Mouse (Mus musculus) G1E (cell line): Measurements from ENCODE around the gene Ipmk.

Experiments used
- CTCF ChIP-seq: IDR thresholded peaks from 2 replicates; pipeline ENCODE4 v1.5.1; 2012; ENCODE audit warnings: low read depth, low read length, inconsistent platforms, mixed read lengths
- GATA1 ChIP-seq: IDR thresholded peaks from 2 replicates; pipeline ENCODE4 v1.6.1; 2012; ENCODE audit warnings: borderline replicate concordance, low read length, inconsistent platforms, mixed read lengths

- TF ChIP-seq GATA1 (no peak), CTCF (no peak)
Observed at GRCm38 (mm10) chr10:71477147-71477546, 129.6 kb downstream of the Ipmk start.
